Mouse (Mus musculus) urinary bladder, postnatal 4 days (tissue): Measurements from ENCODE around the gene Ints11.

Experiments used
- DNase-seq, 2 experiments: peaks; one replicate each; pipeline ENCODE4 v3.0.0; 2021 to 2022; ENCODE audit warnings: low spot score in 2 of 2

Gene Ints11

GRCm38 (mm10) chr4:155847591-155848352, 21.6 kb upstream of the Ints11 start:
- peak in 1 of 2 experiments; percentile 42 for DNase-seq

GRCm38 (mm10) chr4:155848434-155849095, 20.8 kb upstream of the Ints11 start:
- no peak for DNase-seq

- DNase-seq: no peak
Observed at GRCm38 (mm10) chr4:155849391-155849790, 20.0 kb upstream of the Ints11 start.

GRCm38 (mm10) chr4:155849792-155850451, 19.4 kb upstream of the Ints11 start:
- no peak for DNase-seq

- no peak for DNase-seq
Observed at GRCm38 (mm10) chr4:155851368-155851767, 18.0 kb upstream of the Ints11 start.

GRCm38 (mm10) chr4:155851951-155852411, 17.4 kb upstream of the Ints11 start:
- no peak for DNase-seq

- no peak for DNase-seq
Observed at GRCm38 (mm10) chr4:155853421-155853820, 15.9 kb upstream of the Ints11 start.

- no peak for DNase-seq
Observed at GRCm38 (mm10) chr4:155854991-155855390, 14.4 kb upstream of the Ints11 start.

GRCm38 (mm10) chr4:155856071-155856470, 13.3 kb upstream of the Ints11 start:
- no peak for DNase-seq

GRCm38 (mm10) chr4:155856881-155857280, 12.5 kb upstream of the Ints11 start:
- DNase-seq: no peak

GRCm38 (mm10) chr4:155859318-155859717, 10.0 kb upstream of the Ints11 start:
- DNase-seq: peak in 1 of 2 experiments; percentile 59

GRCm38 (mm10) chr4:155861787-155862186, 7.6 kb upstream of the Ints11 start:
- no peak for DNase-seq

GRCm38 (mm10) chr4:155863001-155863400, 6.3 kb upstream of the Ints11 start, which contains the start of gene Tas1r3:
Tas1r3 (minus strand) TSS chr4:155863362.
- DNase-seq: no peak

GRCm38 (mm10) chr4:155868614-155869298, 590 bp upstream of the Ints11 start:
- DNase-seq: no peak

GRCm38 (mm10) chr4:155871404-155871803, 2.1 kb downstream of the Ints11 start:
- no peak for DNase-seq

- DNase-seq: no peak
Observed at GRCm38 (mm10) chr4:155883587-155883986, 14.2 kb downstream of the Ints11 start.

GRCm38 (mm10) chr4:155886330-155886729, 17.0 kb downstream of the Ints11 start:
- DNase-seq: no peak

GRCm38 (mm10) chr4:155887674-155888073, 18.3 kb downstream of the Ints11 start:
- no peak for DNase-seq

GRCm38 (mm10) chr4:155888181-155888580, 18.8 kb downstream of the Ints11 start:
- DNase-seq: peak in 1 of 2 experiments; percentile 14

- DNase-seq: peak; percentile 14 to 44
Observed at GRCm38 (mm10) chr4:155889316-155889715, 20.0 kb downstream of the Ints11 start.

- peak in 1 of 2 experiments; percentile 20 for DNase-seq
Observed at GRCm38 (mm10) chr4:155891011-155891471, 21.7 kb downstream of the Ints11 start.
